Mouse (Mus musculus) MN1 (cell line): ENCODE measurements at regions not wholly inside any gene's neighbourhood (a gene's known extent, or its start where the extent isn't known, plus 50 kb on each side); places are given as distances from the start of the nearest gene placed in this dataset.
"Not testable (repeated sequence)": the region's sequence is repeated elsewhere in the genome, so short reads cannot be mapped to it uniquely, and the experiment has no call there.

Source experiments
- DNase-seq: peaks from one replicate; pipeline ENCODE4 v3.0.0-alpha.2; 2016; ENCODE audit warnings: low spot score

GRCm38 (mm10) chr14:53800508-53801136, 453.3 kb downstream of the Dad1 start:
- DNase-seq: no peak

- not testable (repeated sequence) for DNase-seq
These were observed 458.7 kb downstream of the Dad1 start for GRCm38 (mm10) chr14:53795160-53795559.

GRCm38 (mm10) chr14:53794527-53794926, 459.4 kb downstream of the Dad1 start:
- DNase-seq: no peak

GRCm38 (mm10) chr14:53792432-53792831, 461.5 kb downstream of the Dad1 start:
- DNase-seq: not testable (repeated sequence)

GRCm38 (mm10) chr14:53785547-53785946, 468.4 kb downstream of the Dad1 start:
- DNase-seq: not testable (repeated sequence)

GRCm38 (mm10) chr14:53777375-53777774, 476.5 kb downstream of the Dad1 start:
- no peak for DNase-seq

GRCm38 (mm10) chr14:53776717-53777116, 477.2 kb downstream of the Dad1 start:
- DNase-seq: not testable (repeated sequence)

GRCm38 (mm10) chr14:53766501-53766900, 487.4 kb downstream of the Dad1 start:
- DNase-seq: not testable (repeated sequence)

GRCm38 (mm10) chr14:53765918-53766317, 488.0 kb downstream of the Dad1 start:
- not testable (repeated sequence) for DNase-seq

GRCm38 (mm10) chr14:53760578-53760977, 493.3 kb downstream of the Dad1 start:
- not testable (repeated sequence) for DNase-seq

GRCm38 (mm10) chr14:53757782-53758181, 496.1 kb downstream of the Dad1 start:
- DNase-seq: not testable (repeated sequence)

GRCm38 (mm10) chr14:53757095-53757494, 496.8 kb downstream of the Dad1 start:
- DNase-seq: not testable (repeated sequence)

GRCm38 (mm10) chr14:53750703-53751441, 503.0 kb downstream of the Dad1 start:
- DNase-seq: no peak

GRCm38 (mm10) chr14:53743552-53743951, 510.4 kb downstream of the Dad1 start:
- DNase-seq: not testable (repeated sequence)

- not testable (repeated sequence) for DNase-seq
These were observed 511.0 kb downstream of the Dad1 start for GRCm38 (mm10) chr14:53742864-53743263.

GRCm38 (mm10) chr14:53741246-53741645, 512.7 kb downstream of the Dad1 start:
- not testable (repeated sequence) for DNase-seq

GRCm38 (mm10) chr14:53737962-53738361, 515.9 kb downstream of the Dad1 start:
- DNase-seq: not testable (repeated sequence)

GRCm38 (mm10) chr14:53736274-53736673, 517.6 kb downstream of the Dad1 start:
- not testable (repeated sequence) for DNase-seq

- DNase-seq: not testable (repeated sequence)
These were observed 522.3 kb downstream of the Dad1 start for GRCm38 (mm10) chr14:53731600-53731999.

- not testable (repeated sequence) for DNase-seq
These were observed 524.0 kb downstream of the Dad1 start for GRCm38 (mm10) chr14:53729877-53730276.

- not testable (repeated sequence) for DNase-seq
These were observed 524.8 kb downstream of the Dad1 start for GRCm38 (mm10) chr14:53729149-53729548.

GRCm38 (mm10) chr14:53726914-53727313, 527.0 kb downstream of the Dad1 start:
- not testable (repeated sequence) for DNase-seq

GRCm38 (mm10) chr14:53723611-53724010, 530.3 kb downstream of the Dad1 start:
- DNase-seq: not testable (repeated sequence)
